ENCODE assay signal across 13 mouse cellular contexts in the genomic region with DNA sequence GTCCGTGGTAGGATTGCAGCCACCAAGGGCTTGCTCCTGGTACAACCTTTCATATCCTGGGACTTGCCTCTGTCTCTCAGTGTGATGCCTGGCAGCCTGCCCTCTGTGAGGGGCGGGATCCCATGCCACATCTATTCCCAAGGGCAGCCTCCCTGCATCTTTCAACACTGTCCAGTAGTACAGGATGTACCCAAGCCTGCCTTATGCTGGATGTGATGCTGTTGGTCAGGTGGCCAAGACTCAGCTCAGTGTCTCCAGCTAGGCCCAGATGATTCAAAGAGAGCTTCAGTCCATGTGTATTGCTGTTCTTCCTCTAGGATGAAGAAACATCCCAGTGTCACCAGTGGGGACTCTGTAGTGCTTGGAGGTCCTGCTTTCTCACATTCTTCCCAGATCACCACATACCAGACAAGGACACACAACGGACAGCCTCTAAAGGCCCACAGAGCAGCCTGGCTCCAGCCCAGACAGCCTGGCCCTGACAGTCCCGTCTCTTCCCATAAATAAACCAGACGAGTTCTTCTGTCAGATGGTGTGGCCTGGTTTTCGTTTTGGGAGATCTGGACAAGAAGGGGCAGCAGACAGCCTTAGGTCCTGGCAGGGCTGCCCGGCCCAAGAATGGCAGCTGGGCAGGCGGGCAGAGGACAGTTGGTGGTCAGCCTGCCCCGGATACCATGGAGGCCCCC. TPM values are rescaled to one million over a fixed set of nuclear protein-coding genes. Genes with fewer than 3 reads are reported as not detected.
DNase-seq lines count a peak whose midpoint lies in the region; ATAC-seq and TF ChIP-seq lines count a peak whose summit lies in the region.
"Had no signal": no experiment of that assay in that cellular context is flagged by ENCODE, and none has a peak within 500 bp of the region (broad histone marks: within the 10 kb centered on the region; RNA-seq: fewer than 3 reads in every experiment).

No protein-coding gene starts in this region.

- DNase-seq in kidney, postnatal 10 days: peak; percentile 37
- no peak for DNase-seq in kidney, adult 2 months
- peak; percentile 76 for DNase-seq in cerebellum, adult 9-11 months
- peak; percentile 73 for DNase-seq in lung, postnatal 10 days
- no peak for DNase-seq in Muller cell, postnatal 12 days (ENCODE audit: inconsistent ontology term)
- DNase-seq in layer of hippocampus, adult 11-12 months (ENCODE audit: low spot score): no peak
- no peak for DNase-seq in layer of hippocampus, adult 2 months (ENCODE audit: low spot score in 2 of 2)
- DNase-seq: midbrain, embryonic 14.5 days had no signal

- WGBS in kidney, adult 2 months: 67% methylated on average over 9 of the region's 9 CpGs
- 41% methylated on average over 9 of the region's 9 CpGs for WGBS in heart, embryonic 11.5 days (ENCODE audit: insufficient replicate concordance)

- no peak overlapping the region for H3K4me3 ChIP-seq in kidney, adult 2 months (ENCODE audit: insufficient read depth, low read depth, low read length)
- no peak overlapping the region for H3K4me3 ChIP-seq in heart, embryonic 11.5 days (ENCODE audit: low read depth, low read length)
- no peak overlapping the region for H3K4me3 ChIP-seq in layer of hippocampus, adult 2 months
- H3K4me3 ChIP-seq: forebrain, embryonic 15.5 days; kidney, embryonic 15.5 days had no signal

- no peaks in the 10 kb centered on the region; the same call in 1 of the 2 replicates for H3K9me3 ChIP-seq in heart, embryonic 11.5 days (replicated peaks; ENCODE audit: control insufficient read depth, low read length)
- H3K9me3 ChIP-seq: forebrain, embryonic 15.5 days; kidney, embryonic 15.5 days had no signal

- TF ChIP-seq POLR2A in kidney, adult 2 months (IDR thresholded peaks at IDR 0.05; ENCODE audit: low read depth, low read length): no peak

- no peaks in the 10 kb centered on the region for H3K4me1 ChIP-seq in kidney, adult 2 months (ENCODE audit: control insufficient read depth, insufficient read depth, low read length)
- H3K4me1 ChIP-seq in heart, embryonic 11.5 days (ENCODE audit: control insufficient read depth, insufficient read depth, low read length): peaks cover 13% of the 10 kb centered on the region
- H3K4me1 ChIP-seq: forebrain, embryonic 15.5 days; kidney, embryonic 15.5 days had no signal

- peak; percentile 43; the same call in 1 of the 2 replicates for ATAC-seq in heart, embryonic 11.5 days (replicated peaks; ENCODE audit: insufficient number of reproducible peaks, low FRiP score, low TSS enrichment)
- ATAC-seq: forebrain, embryonic 15.5 days had no signal

- H3K27ac ChIP-seq in kidney, adult 2 months (ENCODE audit: insufficient read depth, low read depth, low read length): no peak overlapping the region
- H3K27ac ChIP-seq in heart, embryonic 11.5 days (ENCODE audit: low read depth, low read length): peak overlapping the region; percentile 54; the same call in 1 of the 2 replicates
- H3K27ac ChIP-seq in layer of hippocampus, adult 2 months: no peak overlapping the region
- H3K27ac ChIP-seq: forebrain, embryonic 15.5 days; kidney, embryonic 15.5 days; liver, embryonic 14.5 days had no signal

- no peaks in the 10 kb centered on the region for H3K36me3 ChIP-seq in kidney, adult 2 months (ENCODE audit: control insufficient read depth, insufficient read depth, low read length)
- H3K36me3 ChIP-seq in heart, embryonic 11.5 days (ENCODE audit: control insufficient read depth, insufficient read depth, low read length): no peaks in the 10 kb centered on the region
- H3K36me3 ChIP-seq: forebrain, embryonic 15.5 days; kidney, embryonic 15.5 days had no signal

- H3K4me2 ChIP-seq in heart, embryonic 11.5 days: no peak overlapping the region
- H3K4me2 ChIP-seq: forebrain, embryonic 15.5 days; kidney, embryonic 15.5 days had no signal

- H3K9ac ChIP-seq in heart, embryonic 11.5 days (ENCODE audit: low read depth, low read length): no peak overlapping the region
- H3K9ac ChIP-seq: forebrain, embryonic 15.5 days; kidney, embryonic 15.5 days; liver, embryonic 14.5 days had no signal

- no peaks in the 10 kb centered on the region for H3K27me3 ChIP-seq in kidney, adult 2 months (replicated peaks; ENCODE audit: control insufficient read depth, insufficient read depth, low read length)
- H3K27me3 ChIP-seq in heart, embryonic 11.5 days (ENCODE audit: control insufficient read depth, insufficient read depth, low read length): no peaks in the 10 kb centered on the region; the same call in 1 of the 2 replicates
- H3K27me3 ChIP-seq: forebrain, embryonic 15.5 days; kidney, embryonic 15.5 days had no signal

- TF ChIP-seq CTCF in kidney, adult 2 months (conservative IDR thresholded peaks at IDR 0.05; ENCODE audit: insufficient read depth, insufficient read length, low read depth, low read length): no peak
- no peak for TF ChIP-seq CTCF in layer of hippocampus, adult 2 months (conservative IDR thresholded peaks at IDR 0.05)

RNA-seq across cellular contexts. Expression of a gene that starts 52.0 kb away (rescaled TPM):
- 4.5 and 7.0 TPM in 2 replicates for polyA plus RNA-seq in kidney, adult 2 months (2012; rRNA removed)
- polyA plus RNA-seq in heart, embryonic 11.5 days (2014; fragmentation: Nextera tagmentation; extraction: Ambion mirVana): 2.5 and 2.9 TPM in 2 replicates
- total RNA-seq in layer of hippocampus, adult 2 months (2021): 10 to 100 TPM; 14.5 to 15.4 TPM
- total RNA-seq: granulocyte monocyte progenitor cell, adult 5-6 weeks had no signal

Comparison
In these comparisons a context has a peak if more than half of its experiments do, and no peak if none do; other contexts are left out.
1. DNase-seq: peak in kidney, postnatal 10 days (single experiment), cerebellum, adult 9-11 months (single experiment) and lung, postnatal 10 days (single experiment); none in kidney, adult 2 months (single experiment), Muller cell, postnatal 12 days (single experiment), layer of hippocampus, adult 11-12 months (single experiment) and layer of hippocampus, adult 2 months (0 of 2).